Mouse (Mus musculus) large intestine, adult 2 months (tissue): Measurements from ENCODE around the gene Mrln. TPM values are rescaled to one million over a fixed set of nuclear protein-coding genes. Genes with fewer than 3 reads are reported as not detected.
"Not testable (repeated sequence)": the region's sequence is repeated elsewhere in the genome, so short reads cannot be mapped to it uniquely, and the experiment has no call there.

Source experiments
- DNase-seq: peaks from one replicate; pipeline ENCODE4 v3.0.0-alpha.2; 2012; ENCODE audit warnings: low read depth, low spot score
- WGBS: fragments of 180-500 bp; shearing (Covaris S2); methylation state at CpG from one replicate; pipeline ENCODE4 v1.1.7; 2018; 5-methylcytosine and 5-hydroxymethylcytosine counted together
- polyA plus RNA-seq: library from polyadenylated mRNA; depleted of rRNA; stranded (reverse); fragments of >200 nt; gene quantifications from 2 replicates; pipeline ENCODE4 v1.2.3, GENCODE M21; 2012

The Mrln gene
- polyA plus RNA-seq, 1 experiment, result not detected

DNA sequence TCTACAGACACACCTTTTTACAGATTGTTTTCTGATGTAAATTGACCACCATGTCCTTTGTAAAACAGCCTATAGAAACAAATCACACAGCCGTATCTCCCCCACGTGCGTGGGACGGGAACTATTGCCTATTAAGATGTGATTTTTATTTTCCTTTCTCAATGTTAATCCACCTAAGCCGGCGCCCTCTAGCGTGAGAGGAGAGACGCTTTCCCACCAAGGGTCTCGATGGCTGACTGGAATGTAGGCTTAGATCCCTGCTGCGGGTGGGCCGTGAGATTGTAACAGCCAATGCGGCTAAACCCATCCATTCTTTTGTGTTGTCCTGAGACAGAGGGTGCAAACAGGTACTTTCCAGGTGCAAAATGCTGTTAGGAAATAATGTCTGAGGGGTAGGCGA lies 14.6 kb upstream of the Mrln start:
- 86% methylated on average over 13 of the region's 13 CpGs for WGBS
- no peak for DNase-seq

DNA sequence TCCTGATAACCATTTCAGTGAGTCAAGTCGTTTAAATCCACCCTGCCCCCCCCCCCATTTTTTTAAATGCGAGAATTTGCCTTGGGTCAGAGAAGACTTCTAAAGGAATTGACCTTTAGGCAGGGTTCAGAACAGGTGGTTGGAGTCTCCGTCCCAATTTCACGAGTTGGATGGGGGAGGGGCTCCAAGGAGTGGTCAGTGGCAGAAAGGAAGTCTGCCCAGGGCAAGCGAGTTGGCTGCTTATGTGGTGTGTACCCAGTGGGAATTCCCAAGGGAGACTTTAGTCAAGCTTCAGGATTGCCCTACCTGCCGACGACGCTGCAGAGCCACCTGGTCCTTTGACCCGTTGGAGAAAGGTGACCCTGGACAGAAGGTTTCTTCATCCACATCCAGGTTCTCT lies 10.2 kb upstream of the Mrln start:
- no peak for DNase-seq
- 67% methylated on average over 9 of the region's 9 CpGs for WGBS

DNA sequence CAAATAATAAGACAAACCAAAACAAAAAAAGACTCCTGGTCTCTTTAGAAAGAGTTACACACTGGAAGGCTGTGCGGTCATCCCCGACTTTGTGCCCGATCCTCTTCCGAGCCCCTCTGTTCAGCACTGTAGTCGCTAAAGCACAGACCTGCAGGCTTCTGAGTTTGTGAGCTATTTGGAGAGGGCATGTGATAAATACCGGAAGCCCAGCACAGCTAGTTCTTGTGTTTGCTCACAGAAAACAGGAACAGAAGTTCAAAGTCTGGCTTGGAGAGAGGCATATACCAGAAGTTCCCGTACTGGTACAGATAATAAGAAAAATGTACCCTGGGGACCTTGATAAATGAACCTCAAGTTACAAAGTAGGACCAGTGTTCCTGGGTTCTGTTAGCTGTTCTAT lies 9.2 kb upstream of the Mrln start:
- no peak for DNase-seq
- 52% methylated on average over 7 of the region's 7 CpGs for WGBS

DNA sequence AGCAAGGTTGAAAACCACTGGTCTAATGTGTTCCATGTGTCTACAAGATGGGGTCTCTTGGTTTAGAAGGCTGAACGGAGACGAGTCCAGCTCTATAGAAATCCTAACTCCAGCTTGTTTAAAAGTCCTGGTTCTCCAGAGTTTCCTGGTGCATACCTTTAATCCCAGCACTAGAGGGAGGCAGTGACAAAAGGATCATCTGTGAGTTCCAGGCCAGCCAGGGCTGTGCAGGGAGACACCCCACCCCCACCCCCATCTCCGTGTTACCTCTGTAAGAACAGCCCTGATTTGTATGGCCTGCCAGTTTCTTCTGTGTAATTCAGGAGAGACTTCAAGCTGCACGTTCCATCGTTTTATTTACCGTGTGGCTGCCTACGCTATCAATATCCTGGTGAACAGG lies 8.7 kb upstream of the Mrln start:
- WGBS, result 47% methylated on average over 7 of the region's 7 CpGs
- no peak for DNase-seq

DNA sequence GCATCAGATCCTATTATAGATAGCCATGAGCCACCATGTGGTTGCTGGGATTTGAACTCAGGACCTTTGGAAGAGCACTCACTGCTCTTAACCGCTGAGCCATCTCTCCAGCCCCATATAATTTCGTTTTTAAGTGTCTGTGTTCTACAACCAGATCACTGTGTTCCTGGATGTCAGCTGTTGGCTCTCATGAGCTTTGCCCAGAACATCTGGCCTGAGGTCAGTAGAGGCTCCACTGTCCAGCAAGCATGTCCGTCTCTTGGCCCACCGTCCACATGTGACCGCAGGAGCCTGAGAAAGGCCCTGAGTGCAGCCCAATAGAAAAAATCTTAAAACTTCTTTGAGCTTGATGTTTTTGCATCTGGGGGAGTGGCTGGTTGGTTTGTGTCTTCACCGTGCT lies 7.8 kb upstream of the Mrln start:
- no peak for DNase-seq
- WGBS, result 81% methylated on average over 6 of the region's 6 CpGs

DNA sequence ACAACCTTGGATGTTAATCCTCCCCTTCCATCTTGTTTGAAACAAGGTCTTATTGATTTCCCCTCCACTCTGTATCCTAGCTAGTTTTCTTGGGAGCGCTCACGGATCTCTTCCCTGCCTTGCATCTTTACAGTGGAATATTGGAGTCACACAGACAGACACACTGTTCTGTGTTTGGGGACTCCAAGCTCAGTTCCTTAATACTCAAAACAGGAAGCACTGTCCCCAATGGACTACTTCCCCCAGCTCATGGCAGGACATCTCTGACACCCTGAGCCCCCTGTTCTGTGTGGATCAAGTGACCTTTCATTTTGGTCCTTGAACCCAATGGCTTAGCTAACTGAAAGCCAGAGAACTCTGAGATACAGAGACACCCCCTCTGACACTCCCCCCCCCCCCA lies 6.9 kb upstream of the Mrln start:
- no peak for DNase-seq
- 84% methylated on average over 2 of the region's 2 CpGs for WGBS

DNA sequence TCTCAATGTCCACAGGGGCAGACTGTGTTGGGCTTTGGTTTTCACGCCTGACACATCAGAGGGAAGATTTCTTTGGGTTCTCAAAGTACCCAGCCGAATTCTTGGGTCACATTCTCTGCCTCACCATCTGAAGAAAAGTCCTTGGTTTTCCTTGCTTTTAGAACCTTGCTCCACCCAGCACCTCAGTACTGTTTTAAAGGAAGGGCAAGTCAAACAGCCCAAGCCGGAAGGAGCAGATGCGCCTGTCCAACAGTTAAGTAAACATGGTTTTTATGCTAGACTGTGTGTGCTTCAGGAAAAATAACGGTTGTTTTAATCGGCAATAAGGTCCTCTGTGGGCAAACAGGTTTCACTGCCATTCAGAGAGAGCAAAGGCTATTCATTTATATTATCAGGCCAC lies 6.5 kb upstream of the Mrln start:
- DNase-seq, result no peak
- WGBS, result 22% methylated on average over 6 of the region's 6 CpGs

DNA sequence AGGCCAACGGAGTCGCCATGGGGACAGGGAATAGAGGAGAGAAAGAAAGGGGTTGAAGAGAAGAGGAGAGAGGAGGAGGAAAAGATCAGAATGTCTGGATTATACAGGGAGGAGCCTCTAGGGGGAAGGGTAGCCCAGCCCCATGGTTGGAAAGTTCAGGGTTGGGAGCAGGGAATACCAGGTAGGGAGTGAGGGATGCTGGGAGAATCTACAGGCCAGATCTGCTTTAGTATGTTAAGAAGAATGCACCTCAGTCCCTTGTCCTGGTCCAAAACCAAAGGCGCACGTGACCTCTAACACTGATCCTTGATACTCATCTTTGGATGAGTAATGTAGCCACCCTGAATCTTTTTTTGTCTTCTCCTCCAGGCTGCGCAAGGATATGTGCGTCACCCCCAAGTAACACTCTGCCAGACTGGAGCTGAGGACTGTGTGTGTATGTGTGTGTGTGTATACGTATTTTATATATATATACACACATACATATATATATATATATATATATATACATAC lies 5.5 kb upstream of the Mrln start:
- WGBS, result 89% methylated on average over 7 of the region's 7 CpGs
- DNase-seq, result no peak

DNA sequence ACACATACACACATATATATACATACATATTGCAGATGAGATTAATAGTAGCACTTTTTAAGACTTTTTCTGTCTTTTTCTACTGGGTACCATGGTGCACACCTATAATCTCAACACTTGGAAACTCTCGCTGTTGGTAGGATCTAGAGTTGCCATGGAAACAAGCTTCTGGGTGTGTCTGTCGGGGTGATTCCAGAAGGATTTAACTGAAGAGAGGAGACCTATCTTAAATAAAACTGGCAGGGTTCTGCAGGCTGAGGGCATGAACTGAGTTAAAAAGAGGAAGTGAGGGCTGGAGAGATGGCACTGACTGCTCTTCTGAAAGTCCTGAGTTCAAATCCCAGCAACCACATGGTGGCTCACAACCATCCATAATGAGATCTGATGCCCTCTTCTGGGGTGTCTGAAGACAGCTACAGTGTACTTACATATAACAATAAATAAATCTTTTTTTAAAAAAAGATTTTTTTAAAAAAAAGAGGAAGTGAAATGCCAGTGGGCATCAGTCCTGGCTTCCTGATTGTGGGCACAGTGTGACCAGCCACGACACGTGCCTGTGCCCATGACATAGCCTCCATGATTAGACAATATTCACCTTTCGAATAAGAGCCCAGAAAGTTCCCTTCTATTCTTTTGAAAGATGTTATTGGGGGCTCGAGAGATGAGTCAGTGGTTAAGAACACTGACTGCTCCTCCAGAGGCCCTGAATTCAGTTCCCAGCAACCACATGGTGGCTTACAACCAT lies 4.8 kb upstream of the Mrln start:
- WGBS, result 85% methylated on average over 6 of the region's 6 CpGs
- no peak for DNase-seq

DNA sequence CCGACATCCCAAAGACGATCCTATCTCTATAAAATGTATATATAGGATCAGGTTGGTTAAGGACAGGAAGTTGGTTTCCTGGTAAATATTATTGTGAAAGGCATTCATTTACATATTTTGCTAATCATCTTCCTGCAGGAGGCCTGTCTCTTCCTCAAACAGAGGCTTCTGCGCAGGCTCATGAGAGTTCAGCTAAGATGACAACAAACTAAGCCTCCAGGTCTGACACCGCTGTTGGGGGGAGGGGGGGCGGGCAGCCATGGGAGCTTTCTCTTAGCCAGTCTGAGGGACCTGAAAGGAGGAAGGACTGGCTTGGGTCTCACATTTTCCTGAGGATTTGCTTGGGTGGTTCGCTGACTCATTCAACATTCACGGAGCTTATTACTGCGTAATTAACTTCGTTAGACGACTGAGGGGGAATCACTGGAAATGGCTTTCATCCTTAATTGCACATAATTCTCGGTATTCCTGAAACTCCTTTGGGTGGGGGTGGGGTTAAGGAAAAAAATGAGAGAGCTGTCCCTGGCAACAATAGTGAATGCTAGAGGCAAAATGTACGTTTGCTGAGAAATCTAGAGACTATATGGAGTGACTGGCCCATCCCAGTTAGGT lies 3.5 kb upstream of the Mrln start:
- DNase-seq, result no peak
- WGBS, result 75% methylated on average over 12 of the region's 12 CpGs

DNA sequence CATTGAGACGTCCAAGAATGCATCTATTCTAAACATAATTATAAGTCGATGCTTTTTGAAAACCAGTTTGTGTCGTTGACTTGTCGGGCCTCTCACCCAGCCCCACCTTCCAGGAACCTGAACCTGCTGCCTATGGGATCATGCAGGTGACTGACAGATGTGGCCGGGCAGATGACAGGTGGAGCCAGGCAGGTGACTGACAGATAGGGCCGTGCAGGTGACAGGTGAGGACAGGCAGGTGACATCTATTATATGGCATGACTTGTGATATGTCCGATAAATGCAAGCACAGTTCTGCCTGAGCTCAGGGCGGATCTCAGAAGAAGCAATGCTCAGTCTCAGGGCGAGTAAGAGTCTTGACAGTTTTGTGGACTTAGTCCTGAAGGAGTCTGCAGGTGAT lies 6.8 kb downstream of the Mrln start:
- 41% methylated on average over 9 of the region's 9 CpGs for whole genome bisulfite sequencing
- no peak for DNase-seq

DNA sequence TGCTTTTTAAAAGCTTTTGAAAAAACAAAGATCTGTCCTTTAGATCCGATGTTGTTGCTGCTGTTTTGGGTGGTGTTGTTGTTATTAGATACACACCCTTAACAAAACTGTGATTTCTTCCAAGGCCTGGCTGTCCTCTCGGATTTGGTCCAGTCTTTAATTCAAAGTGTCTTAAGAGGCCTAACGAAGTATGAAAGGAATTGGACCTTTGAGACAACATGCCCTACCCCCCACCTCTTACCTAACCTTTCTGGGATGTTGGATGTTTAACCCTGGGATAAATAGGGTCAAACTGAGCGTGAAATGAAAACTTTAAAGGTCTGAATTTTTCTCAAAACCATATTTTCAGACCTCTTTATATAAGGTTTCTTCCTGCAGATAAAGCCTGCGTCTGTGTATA lies 16.5 kb downstream of the Mrln start:
- no peak for DNase-seq
- WGBS, result 77% methylated on average over 5 of the region's 5 CpGs

DNA sequence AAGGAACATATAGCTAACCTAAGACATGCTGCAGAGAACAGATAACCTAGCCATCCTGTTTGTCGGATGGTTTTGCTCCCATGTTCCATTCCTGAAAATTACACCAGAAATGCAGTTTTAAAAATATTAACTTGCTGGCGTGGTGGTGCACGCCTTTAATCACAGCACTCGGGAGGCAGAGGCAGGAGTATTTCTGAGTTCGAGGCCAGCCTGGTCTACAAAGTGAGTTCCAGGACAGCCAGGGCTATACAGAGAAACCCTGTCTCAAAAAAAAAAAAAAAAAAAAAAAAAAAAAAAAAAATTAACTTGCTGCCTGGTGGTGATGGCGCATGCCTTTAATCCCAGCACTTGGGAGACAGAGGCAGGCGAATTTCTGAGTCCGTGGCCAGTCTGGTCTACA lies 17.8 kb downstream of the Mrln start:
- 92% methylated on average over 8 of the region's 8 CpGs for WGBS
- not testable (repeated sequence) for DNase-seq

DNA sequence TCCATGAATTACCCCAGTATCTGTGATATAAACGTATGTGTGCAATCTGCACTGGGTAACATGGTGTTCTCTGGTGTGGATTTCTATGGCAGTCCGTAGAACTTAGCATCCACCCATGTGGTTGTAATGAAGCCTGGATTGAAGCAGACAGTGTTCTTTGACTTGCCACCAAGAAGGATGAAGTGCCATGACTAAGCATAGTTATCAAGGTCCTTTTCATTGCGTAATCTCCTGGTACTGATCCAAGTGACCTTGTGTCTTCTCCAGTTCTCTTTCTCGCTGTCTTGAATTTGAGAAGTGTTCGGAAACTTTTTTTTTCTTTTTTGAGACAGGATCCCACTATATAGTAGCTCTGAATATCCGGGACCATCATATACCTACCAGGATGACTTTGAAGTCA lies 20.1 kb downstream of the Mrln start:
- DNase-seq, result no peak
- 71% methylated on average over 6 of the region's 6 CpGs for whole genome bisulfite sequencing

DNA sequence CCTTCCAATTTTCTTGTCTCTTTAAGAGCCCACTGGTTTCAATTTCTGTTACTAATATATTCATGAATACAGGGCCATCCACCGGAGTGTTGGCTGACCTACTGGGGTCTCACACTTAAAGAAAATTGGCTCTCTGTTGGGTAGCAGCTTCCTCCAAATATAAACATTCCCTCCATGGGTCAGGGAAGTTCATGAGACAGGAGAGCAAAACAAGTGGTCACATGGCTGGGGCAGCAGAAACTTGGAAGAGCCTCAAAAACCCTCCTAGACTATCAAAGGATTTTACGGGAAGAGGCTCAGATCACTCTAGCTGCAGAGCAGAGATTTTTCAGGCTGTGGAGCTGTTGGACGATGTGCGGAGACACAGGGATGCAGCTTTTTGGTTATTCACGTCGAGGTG lies 21.3 kb downstream of the Mrln start:
- DNase-seq, result no peak
- 69% methylated on average over 6 of the region's 6 CpGs for WGBS

DNA sequence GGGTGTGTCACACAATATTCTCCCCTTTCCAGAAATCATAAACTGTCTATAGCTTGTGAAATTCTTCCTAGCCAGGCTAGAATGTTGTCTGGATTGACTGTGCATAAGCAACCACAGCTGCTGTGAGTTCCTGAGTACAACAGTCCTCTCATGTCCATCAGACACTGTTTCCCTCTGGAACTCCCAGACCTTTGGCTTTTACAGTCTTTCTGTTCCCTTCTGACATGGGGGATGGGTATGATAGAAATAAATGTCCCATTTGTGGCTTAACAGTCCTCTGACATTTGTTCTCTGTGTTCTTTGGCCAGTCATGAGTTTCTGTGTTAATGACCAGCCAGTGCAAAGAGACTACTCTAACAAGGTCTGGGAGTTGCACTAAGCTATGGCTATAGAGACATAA lies 22.1 kb downstream of the Mrln start:
- DNase-seq, result no peak

DNA sequence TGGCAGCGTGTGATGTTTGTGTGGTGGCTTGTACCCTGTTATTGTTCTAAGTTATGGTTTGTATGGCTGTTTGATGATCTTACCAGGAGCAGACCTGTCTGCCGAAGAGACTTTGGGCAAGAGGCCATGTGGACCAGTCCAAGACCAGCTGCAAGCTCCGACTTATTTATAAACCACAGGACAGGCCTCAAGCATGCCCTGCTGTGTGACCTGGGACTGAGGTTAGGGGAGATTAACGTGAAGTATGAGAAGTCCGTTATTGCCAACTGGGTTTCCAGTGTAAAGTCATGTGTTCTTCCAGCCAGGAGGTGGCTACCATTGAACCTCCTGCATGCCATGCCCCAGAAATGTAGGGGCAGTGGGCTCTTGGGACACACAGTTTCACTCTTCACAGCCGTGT lies 25.9 kb downstream of the Mrln start:
- no peak for DNase-seq
- WGBS, result 75% methylated on average over 6 of the region's 6 CpGs

DNA sequence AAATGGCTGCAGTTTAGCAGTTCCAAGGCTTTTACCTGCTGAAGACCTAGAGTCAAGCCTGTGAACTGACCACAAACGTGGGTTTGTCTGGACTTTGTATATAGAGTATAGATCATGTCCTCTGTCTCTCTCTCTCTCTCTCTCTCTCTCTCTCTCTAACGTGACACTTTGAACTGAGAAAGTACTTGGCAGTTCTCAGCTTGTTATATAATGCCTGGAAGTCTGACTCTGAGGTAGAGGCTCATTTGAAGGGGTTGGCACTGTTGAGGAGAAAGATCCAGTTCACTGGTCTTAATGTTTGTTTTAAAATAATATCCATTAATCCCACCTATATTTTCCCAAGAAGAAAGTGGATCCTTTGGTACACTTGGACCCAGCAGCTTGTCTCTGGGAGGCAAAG lies 33.5 kb downstream of the Mrln start:
- DNase-seq, result no peak
- WGBS, result 59% methylated on average over 2 of the region's 2 CpGs

DNA sequence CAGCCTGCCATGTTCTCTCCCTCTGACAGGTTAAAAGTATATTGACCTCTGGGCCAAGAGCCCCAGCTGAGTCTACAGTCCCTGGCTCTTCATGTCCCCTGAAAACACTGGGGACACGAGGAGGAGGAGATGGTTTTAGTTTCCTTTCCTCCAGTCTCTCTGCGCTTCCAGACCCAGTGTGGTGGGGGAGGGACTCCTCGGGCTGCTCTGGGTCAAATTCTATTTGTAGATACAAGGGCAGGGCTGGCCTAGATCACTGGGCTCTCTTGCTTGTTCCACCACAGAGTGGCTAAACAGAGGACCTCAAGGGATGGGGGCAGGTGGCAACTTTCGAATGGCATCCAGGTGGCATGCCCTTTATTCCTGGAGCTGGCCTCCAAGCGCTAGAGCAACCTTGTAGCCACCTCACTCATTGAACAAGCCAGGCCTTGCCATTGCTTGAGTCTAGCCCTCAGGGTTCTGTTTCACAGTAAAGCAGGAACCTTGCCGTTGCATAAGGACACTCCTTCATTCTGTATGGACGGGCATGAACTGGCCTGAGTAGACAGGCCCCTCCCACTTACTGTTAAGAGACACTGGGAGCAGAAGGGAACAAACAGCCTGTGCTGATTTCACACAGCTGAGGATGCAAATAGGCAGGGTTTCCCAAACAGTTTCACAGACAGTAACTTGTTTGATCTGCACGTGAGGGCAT lies 38.4 kb downstream of the Mrln start:
- 59% methylated on average over 8 of the region's 8 CpGs for WGBS
- no peak for DNase-seq

DNA sequence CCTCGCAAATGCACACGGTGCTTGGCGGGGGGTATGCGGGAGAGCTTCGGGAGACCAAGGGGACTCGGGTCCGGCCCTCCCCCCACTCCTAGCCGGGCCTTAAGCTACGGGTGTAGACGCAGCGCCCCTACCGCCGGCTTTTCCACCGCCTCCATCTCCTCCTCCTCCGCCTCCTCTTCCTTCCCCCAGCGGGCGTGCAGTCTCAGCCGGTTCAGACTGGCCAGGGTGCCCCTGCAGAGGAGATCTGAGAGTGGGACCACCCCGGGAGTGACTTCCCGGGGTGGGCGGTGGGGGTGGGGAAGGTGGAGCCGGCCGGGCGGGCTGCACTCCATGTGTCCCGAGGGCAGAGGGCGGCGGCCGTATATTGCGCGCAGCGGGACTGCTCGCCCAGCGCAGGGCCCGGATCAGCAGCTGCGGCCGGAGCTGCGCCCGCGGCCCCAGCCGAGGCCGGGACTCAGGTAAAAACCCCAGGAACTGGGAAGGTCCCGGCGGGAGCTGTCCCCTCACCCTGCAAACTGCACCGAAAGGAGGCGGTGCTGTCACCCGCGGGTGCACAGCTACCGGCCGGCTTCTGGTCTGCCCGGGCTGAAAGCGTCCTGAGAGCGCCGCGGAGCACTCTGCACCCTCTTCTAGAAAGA lies 40.6 kb downstream of the Mrln start, which contains the start of gene Slc16a9:
Slc16a9 (plus strand) TSS at position 180 of the 638 bp plus-strand sequence.
- DNase-seq, result no peak
- WGBS, result 1% methylated on average over 54 of the region's 54 CpGs
